Mouse (Mus musculus): ENCODE measurements around the gene Csn1s2b. TPM values are rescaled to one million over a fixed set of nuclear protein-coding genes. Genes with fewer than 3 reads are reported as not detected.

Csn1s2b gene
- polyA plus RNA-seq (2015; fragmentation: Nextera tagmentation; extraction: Ambion mirVana): not detected in 2 replicates

DNA sequence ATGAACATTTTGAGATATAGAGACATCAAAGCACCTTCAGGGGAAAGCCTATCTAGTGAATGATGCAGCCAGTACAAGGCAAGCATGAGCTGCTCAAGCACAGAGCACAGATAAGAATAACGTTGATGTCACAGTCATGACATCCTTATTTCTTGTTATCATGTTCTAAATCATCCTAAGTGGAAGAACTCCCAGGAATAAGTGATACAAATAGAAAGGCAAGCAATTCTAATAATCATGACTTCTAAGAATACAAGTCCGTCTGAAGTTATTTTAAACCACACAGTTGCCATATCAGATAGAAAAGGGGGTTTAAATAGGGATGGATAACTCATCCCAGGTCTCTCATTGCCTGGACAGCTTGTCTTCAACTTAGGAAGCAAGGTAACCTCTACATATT lies at the start of gene Csn1s2b:
Gene Csn1s2b (plus strand): TSS at position 301 of the 400 bp plus-strand sequence.

DNA sequence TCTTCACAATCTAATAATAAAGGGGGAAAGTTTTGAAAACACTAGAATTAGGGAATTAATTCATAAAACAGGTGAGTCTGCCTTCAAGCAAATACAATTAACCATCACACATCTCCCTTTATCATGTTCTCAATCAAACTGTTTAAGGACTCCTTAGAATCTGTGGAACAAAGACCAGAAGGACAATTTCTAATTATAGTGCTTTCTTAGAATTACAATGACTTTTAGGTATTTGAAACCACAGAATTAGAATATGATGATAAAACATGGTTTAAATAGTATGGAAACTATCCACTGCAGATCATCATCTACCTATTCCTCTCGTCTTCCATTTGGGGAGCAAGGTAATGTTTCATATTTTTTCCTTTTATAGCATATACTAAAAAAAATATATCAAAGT lies 33.6 kb upstream of the Csn1s2b start, which contains the start of gene Csn1s2a:
Gene Csn1s2a (plus strand): TSS at position 301 of the 400 bp plus-strand sequence.

DNA sequence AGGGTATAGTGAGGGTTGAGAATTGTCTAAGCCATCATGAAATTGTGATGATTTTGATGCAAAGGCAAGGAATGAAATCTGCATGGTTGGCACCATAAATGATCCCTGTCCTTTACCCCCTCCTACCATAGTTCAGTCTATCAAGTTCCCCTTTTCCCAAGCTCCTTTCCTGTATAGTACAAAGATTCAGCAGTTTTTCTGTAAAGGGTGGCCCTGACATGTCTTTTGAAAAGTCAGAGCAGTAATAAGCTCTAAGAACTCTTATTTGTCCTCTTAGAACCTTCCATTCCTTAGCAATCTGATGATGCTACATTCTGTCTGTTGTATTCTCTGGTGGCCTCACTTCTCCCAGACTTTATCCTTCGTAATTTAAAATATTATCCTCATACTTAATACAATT lies 17.5 kb downstream of the Csn1s2b start, which contains the start of gene Prr27:
Gene Prr27 (plus strand): TSS at position 301 of the 400 bp plus-strand sequence.

Other genes with a start within 250 kb of the Csn1s2b start
- gene Sult1d1, start 239.1 kb upstream of the Csn1s2b start, polyA plus RNA-seq (2015; fragmentation: Nextera tagmentation; extraction: Ambion mirVana): not detected in 2 replicates
- not detected in 2 replicates for gene Sult1e1, start 216.5 kb upstream of the Csn1s2b start, polyA plus RNA-seq (2015; fragmentation: Nextera tagmentation; extraction: Ambion mirVana)
- gene Csn1s1, start 141.9 kb upstream of the Csn1s2b start, polyA plus RNA-seq (2015; fragmentation: Nextera tagmentation; extraction: Ambion mirVana): not detected in 2 replicates
- gene Csn2, start 108.5 kb upstream of the Csn1s2b start, polyA plus RNA-seq (2015; fragmentation: Nextera tagmentation; extraction: Ambion mirVana): 0.18 TPM in 1 of 2 replicates, not detected in the other
- not detected in 2 replicates for gene Csn1s2a, start 33.5 kb upstream of the Csn1s2b start, polyA plus RNA-seq (2015; fragmentation: Nextera tagmentation; extraction: Ambion mirVana)
- gene Prr27, start 17.6 kb downstream of the Csn1s2b start, polyA plus RNA-seq (2015; fragmentation: Nextera tagmentation; extraction: Ambion mirVana): not detected in 2 replicates
- gene Odam, start 76.9 kb downstream of the Csn1s2b start, polyA plus RNA-seq (2015; fragmentation: Nextera tagmentation; extraction: Ambion mirVana): not detected in 2 replicates
- gene Csn3, start 117.5 kb downstream of the Csn1s2b start, polyA plus RNA-seq (2015; fragmentation: Nextera tagmentation; extraction: Ambion mirVana): 0.47 TPM in 1 of 2 replicates, not detected in the other
- gene 2310003L06Rik, start 161.4 kb downstream of the Csn1s2b start, polyA plus RNA-seq (2015; fragmentation: Nextera tagmentation; extraction: Ambion mirVana): 0.22 TPM in 1 of 2 replicates, not detected in the other
- gene Gm28434, start 161.4 kb downstream of the Csn1s2b start, polyA plus RNA-seq (2015; fragmentation: Nextera tagmentation; extraction: Ambion mirVana): 0.61 TPM in 1 of 2 replicates, not detected in the other
- not detected in 2 replicates for gene Cabs1, start 171.4 kb downstream of the Csn1s2b start, polyA plus RNA-seq (2015; fragmentation: Nextera tagmentation; extraction: Ambion mirVana)
- gene Smr3a, start 194.5 kb downstream of the Csn1s2b start, polyA plus RNA-seq (2015; fragmentation: Nextera tagmentation; extraction: Ambion mirVana): 0.32 and 0.39 TPM in 2 replicates

Data from neural tube, postnatal 0 days (tissue).